Mouse (Mus musculus): ENCODE measurements around the gene Krt82. TPM values are rescaled to one million over a fixed set of nuclear protein-coding genes. Genes with fewer than 3 reads are reported as not detected.
"Not testable (repeated sequence)": the region's sequence is repeated elsewhere in the genome, so short reads cannot be mapped to it uniquely, and the experiment has no call there.

Krt82 gene
- total RNA-seq, 2 experiments from 2014 or later = not detected

DNA sequence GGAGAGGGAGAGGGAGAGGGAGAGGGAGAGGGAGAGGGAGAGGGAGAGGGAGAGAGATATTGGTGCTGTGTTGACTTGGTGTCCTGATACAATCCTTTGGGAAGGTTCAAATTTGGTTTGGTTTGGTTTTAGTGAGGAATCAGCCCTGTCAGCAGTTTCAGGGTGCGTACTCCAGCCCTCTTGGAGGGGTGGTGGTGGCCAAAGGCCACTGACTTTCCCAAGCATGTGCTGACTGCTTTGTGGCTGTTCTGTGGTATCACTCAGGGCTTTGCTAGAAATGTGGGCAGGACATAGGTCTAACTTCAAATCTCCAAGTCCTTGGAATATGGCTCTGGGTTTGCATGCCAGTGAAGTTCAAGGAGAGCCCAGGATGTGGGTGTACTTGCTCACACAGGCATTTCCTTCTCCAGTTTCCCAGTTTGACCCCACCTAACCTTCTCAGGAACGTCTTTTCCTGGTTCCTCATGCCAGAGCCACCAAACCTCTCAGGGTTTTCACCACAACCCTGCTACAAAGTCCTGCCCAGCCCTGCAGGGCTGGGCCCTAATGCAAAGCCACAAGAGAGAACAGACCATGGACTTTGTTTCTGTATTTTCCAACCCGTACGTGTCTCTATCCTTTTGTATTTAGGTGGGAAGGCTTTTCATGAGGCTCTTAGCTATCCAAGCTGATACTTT, 27.8 kb downstream of the Krt82 start:
- ATAC-seq (replicated peaks; ENCODE audit: low FRiP score, low TSS enrichment, poor library complexity, severe bottlenecking) = no peak

- no peak for ATAC-seq (replicated peaks; ENCODE audit: low FRiP score, low TSS enrichment, poor library complexity, severe bottlenecking)
Measured at GRCm38 (mm10) chr15:101519792-101520191, 30.7 kb downstream of the Krt82 start.

DNA sequence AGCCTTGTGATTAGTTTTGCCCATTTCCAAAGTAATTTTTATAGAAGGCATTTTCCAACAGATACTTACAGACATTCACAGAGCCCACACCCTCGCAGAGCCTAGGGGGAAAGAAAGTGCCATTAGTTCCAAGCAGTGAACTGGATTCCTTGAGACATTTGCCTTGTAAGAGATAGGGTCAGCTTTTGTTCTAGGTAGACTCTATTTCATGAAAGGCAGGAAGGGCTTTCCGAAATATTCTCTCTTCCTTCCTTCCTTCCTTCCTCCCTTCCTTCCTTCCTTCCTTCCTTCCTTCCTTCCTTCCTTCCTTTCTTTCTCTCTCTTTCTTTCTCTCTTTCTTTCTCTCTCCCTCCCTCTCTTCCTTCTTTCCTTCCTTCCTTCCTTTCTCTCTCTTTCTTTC, 33.3 kb downstream of the Krt82 start, which contains the start of gene Gm49425:
Gene Gm49425, minus strand, starts transcription at position 101 of the 400 bp plus-strand sequence.
- ATAC-seq (replicated peaks; ENCODE audit: low FRiP score, low TSS enrichment, poor library complexity, severe bottlenecking) = not testable (repeated sequence)

DNA sequence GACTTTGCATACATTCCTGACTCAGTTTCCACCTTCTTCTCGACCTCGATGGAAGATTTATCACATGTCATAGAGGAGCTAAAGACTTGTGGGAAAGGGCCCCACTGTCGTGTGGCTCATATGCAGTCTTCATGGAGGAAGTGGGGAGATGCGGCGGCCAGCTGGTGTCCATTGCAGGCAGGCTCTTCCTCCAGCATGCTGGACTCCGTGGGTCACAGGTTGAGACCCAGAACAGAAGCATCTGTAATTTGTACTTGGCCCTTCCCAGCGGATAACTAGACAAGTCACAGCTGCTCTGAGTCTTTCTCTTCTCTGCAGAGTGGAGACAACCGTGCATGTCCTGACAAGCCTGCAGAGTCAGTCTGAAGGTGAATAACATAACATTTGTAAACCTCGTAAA, 42.2 kb downstream of the Krt82 start:
- ATAC-seq (replicated peaks; ENCODE audit: low FRiP score, low TSS enrichment, poor library complexity, severe bottlenecking) = no peak

GRCm38 (mm10) chr15:101506896-101507758, 43.3 kb downstream of the Krt82 start:
- ATAC-seq (replicated peaks; ENCODE audit: low FRiP score, low TSS enrichment, poor library complexity, severe bottlenecking) = no peak

GRCm38 (mm10) chr15:101497181-101497580, 53.3 kb downstream of the Krt82 start:
- ATAC-seq (replicated peaks; ENCODE audit: low FRiP score, low TSS enrichment, poor library complexity, severe bottlenecking) = no peak

DNA sequence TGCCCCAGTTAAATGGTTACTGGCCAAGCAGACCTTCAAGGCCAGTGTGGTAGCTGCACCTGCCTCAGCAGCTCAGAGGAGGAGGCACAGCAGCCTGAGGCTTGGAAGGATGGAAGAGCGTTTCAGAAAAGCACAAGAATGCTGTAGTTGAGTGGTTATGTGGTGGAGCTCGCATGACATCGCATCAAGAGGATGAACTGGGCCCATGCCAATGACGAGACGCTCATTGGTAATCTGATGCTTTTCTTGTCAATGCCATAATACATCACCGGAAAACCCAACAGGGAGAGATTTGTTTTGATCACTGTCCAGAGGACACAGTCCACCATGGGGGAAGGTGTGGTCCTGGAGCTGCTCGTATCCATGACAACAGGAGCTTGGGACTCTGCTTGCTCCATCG, 55.2 kb downstream of the Krt82 start:
- no peak for ATAC-seq (replicated peaks; ENCODE audit: low FRiP score, low TSS enrichment, poor library complexity, severe bottlenecking)

DNA sequence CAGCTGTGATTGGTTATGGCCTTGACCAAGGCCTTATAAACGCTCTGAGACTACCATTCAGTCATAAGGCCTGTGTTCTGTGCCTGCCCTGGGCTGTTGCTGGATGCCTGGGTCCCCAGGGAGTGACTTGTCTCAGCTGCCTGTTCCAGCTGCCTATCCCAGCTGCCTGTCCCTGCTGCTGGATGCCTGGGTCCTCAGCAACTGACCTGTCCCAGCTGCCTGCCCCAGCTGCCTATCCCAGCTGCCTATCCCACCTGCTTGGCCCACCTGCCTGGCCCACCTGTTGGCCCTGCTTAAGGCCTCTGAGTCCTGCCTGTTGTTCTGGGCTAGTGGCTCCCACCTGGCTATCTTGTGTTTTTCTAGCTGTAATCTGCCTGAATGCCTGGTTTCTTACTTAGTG, 56.3 kb downstream of the Krt82 start:
- no peak for ATAC-seq (replicated peaks; ENCODE audit: low FRiP score, low TSS enrichment, poor library complexity, severe bottlenecking)

DNA sequence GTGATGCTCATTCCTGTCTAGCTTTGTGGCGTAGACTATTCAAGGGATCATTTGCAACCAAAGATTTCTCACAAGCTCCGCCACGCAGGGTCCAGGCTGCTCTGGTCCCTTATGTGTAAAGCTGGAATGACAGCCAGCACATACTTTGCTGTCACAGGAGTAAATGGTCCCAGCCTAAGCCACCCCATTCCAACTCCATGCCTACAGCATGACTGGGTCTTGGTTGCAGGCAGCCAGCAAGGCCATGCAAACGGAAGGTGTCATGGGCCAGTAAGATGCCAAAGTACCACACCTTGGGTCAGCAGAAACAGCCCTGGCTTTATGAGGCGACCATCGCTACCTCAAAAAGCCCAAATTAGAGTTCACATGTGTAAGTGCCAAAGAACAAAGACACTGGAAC, 56.8 kb downstream of the Krt82 start:
- ATAC-seq (replicated peaks; ENCODE audit: low FRiP score, low TSS enrichment, poor library complexity, severe bottlenecking) = no peak

DNA sequence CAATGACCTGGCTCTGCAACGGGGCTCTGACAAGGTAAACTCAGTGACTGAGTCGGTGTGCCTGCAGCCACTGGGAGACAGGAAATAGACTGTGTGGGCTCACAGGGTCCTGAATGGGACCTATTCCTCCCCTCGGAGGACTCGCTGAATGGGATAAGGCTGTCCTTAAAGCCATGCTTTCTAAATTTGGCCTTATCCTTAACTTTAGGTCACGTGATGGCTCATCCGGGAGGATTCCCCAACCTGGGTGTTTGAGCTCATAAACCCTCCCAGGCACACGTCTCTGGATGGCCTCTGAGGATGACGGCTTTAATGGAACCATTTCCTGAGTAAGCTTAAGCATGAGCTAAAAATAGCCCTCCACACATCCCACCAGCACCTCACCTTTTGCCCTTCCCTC, 57.7 kb downstream of the Krt82 start:
- ATAC-seq (replicated peaks; ENCODE audit: low FRiP score, low TSS enrichment, poor library complexity, severe bottlenecking) = no peak

- ATAC-seq (replicated peaks; ENCODE audit: low FRiP score, low TSS enrichment, poor library complexity, severe bottlenecking) = no peak
Measured at GRCm38 (mm10) chr15:101491431-101491830, 59.0 kb downstream of the Krt82 start, which contains the start of gene Krt83. Gene Krt83, minus strand, starts transcription at chr15:101491512.

Other genes with a start within 250 kb of the Krt82 start
- gene Krt80, start 180.5 kb downstream of the Krt82 start, total RNA-seq (2014; fragmentation: Nextera tagmentation) = not detected in 2 replicates
- gene Krt80, start 180.5 kb downstream of the Krt82 start, total RNA-seq (2017) = 0.57 TPM in 1 of 2 replicates, not detected in the other
- not detected in 2 replicates for gene Krt7, start 139.6 kb downstream of the Krt82 start, total RNA-seq (2014; fragmentation: Nextera tagmentation)
- gene Krt7, start 139.6 kb downstream of the Krt82 start, total RNA-seq (2017) = 3.2 TPM in 1 of 2 replicates, not detected in the other
- gene Krt87, start 111.9 kb downstream of the Krt82 start, total RNA-seq (2014; fragmentation: Nextera tagmentation) = not detected in 2 replicates
- not detected in 2 replicates for gene Krt87, start 111.9 kb downstream of the Krt82 start, total RNA-seq (2017)
- gene Krt88, start 102.9 kb downstream of the Krt82 start, total RNA-seq (2014; fragmentation: Nextera tagmentation) = not detected in 2 replicates
- not detected in 2 replicates for gene Krt88, start 102.9 kb downstream of the Krt82 start, total RNA-seq (2017)
- gene Krt81, start 86.9 kb downstream of the Krt82 start, total RNA-seq (2014; fragmentation: Nextera tagmentation) = not detected in 2 replicates
- not detected in 2 replicates for gene Krt81, start 86.9 kb downstream of the Krt82 start, total RNA-seq (2017)
- not detected in 2 replicates for gene Krt86, start 77.2 kb downstream of the Krt82 start, total RNA-seq (2014; fragmentation: Nextera tagmentation)
- gene Krt86, start 77.2 kb downstream of the Krt82 start, total RNA-seq (2017) = not detected in 2 replicates
- not detected in 2 replicates for gene Krt83, start 59.2 kb downstream of the Krt82 start, total RNA-seq (2014; fragmentation: Nextera tagmentation)
- gene Krt83, start 59.2 kb downstream of the Krt82 start, total RNA-seq (2017) = not detected in 2 replicates
- gene Gm49425, start 33.4 kb downstream of the Krt82 start, total RNA-seq (2014; fragmentation: Nextera tagmentation) = not detected in 2 replicates
- gene Gm49425, start 33.4 kb downstream of the Krt82 start, total RNA-seq (2017) = not detected in 2 replicates
- gene Krt84, start 17.8 kb downstream of the Krt82 start, total RNA-seq (2014; fragmentation: Nextera tagmentation) = not detected in 2 replicates
- not detected in 2 replicates for gene Krt84, start 17.8 kb downstream of the Krt82 start, total RNA-seq (2017)
- not detected in 2 replicates for gene Krt90, start 12.3 kb upstream of the Krt82 start, total RNA-seq (2014; fragmentation: Nextera tagmentation)
- gene Krt90, start 12.3 kb upstream of the Krt82 start, total RNA-seq (2017) = not detected in 2 replicates
- not detected in 2 replicates for gene Krt75, start 23.2 kb upstream of the Krt82 start, total RNA-seq (2014; fragmentation: Nextera tagmentation)
- gene Krt75, start 23.2 kb upstream of the Krt82 start, total RNA-seq (2017) = not detected in 2 replicates
- gene Gm5414, start 77.5 kb upstream of the Krt82 start, total RNA-seq (2014; fragmentation: Nextera tagmentation) = not detected in 2 replicates
- gene Gm5414, start 77.5 kb upstream of the Krt82 start, total RNA-seq (2017) = not detected in 2 replicates
- gene Gm5478, start 96.7 kb upstream of the Krt82 start, total RNA-seq (2014; fragmentation: Nextera tagmentation) = not detected in 2 replicates
- gene Gm5478, start 96.7 kb upstream of the Krt82 start, total RNA-seq (2017) = not detected in 2 replicates
- gene Krt6b, start 129.6 kb upstream of the Krt82 start, total RNA-seq (2014; fragmentation: Nextera tagmentation) = not detected in 2 replicates
- gene Krt6b, start 129.6 kb upstream of the Krt82 start, total RNA-seq (2017) = not detected in 2 replicates
- not detected in 2 replicates for gene Krt6a, start 143.6 kb upstream of the Krt82 start, total RNA-seq (2014; fragmentation: Nextera tagmentation)
- not detected in 2 replicates for gene Krt6a, start 143.6 kb upstream of the Krt82 start, total RNA-seq (2017)
- gene Krt5, start 162.2 kb upstream of the Krt82 start, total RNA-seq (2014; fragmentation: Nextera tagmentation) = not detected in 2 replicates
- not detected in 2 replicates for gene Krt5, start 162.2 kb upstream of the Krt82 start, total RNA-seq (2017)
- gene Krt71, start 192.4 kb upstream of the Krt82 start, total RNA-seq (2014; fragmentation: Nextera tagmentation) = not detected in 2 replicates
- not detected in 2 replicates for gene Krt71, start 192.4 kb upstream of the Krt82 start, total RNA-seq (2017)
- not detected in 2 replicates for gene Krt72, start 235.8 kb upstream of the Krt82 start, total RNA-seq (2014; fragmentation: Nextera tagmentation)
- gene Krt72, start 235.8 kb upstream of the Krt82 start, total RNA-seq (2017) = not detected in 2 replicates